Mouse (Mus musculus): ENCODE results near the gene Lce1k.
"Not testable (repeated sequence)": the region's sequence is repeated elsewhere in the genome, so short reads cannot be mapped to it uniquely, and the experiment has no call there.

- not testable (repeated sequence) for TF ChIP-seq POLR2A (IDR thresholded peaks at IDR 0.05; ENCODE audit: low read depth, low read length); CTCF (IDR thresholded peaks at IDR 0.05; ENCODE audit: extremely low read depth, insufficient read depth, insufficient read length, insufficient replicate concordance)
These were observed 8.3 kb upstream of the Lce1k start for GRCm38 (mm10) chr3:92816036-92816435.

All from spleen, adult 2 months (tissue).